Mouse (Mus musculus) spleen, adult 2 months (tissue): ENCODE measurements at regions not wholly inside any gene's neighbourhood (a gene's known extent, or its start where the extent isn't known, plus 50 kb on each side); places are given as distances from the start of the nearest gene placed in this dataset.

Experiments
- CTCF ChIP-seq: fragments of 200-500 bp; IDR thresholded peaks from 2 replicates; pipeline ENCODE4 v1.5.1; 2011; ENCODE audit warnings: mild to moderate bottlenecking, inconsistent platforms; ENCODE audit not compliant: insufficient read depth, insufficient read length, insufficient replicate concordance; ENCODE audit errors: extremely low read depth
- POLR2A ChIP-seq: fragments of 200-500 bp; IDR thresholded peaks from 2 replicates; pipeline ENCODE4 v1.6.1; 2011; ENCODE audit warnings: low read depth, low read length, inconsistent platforms

GRCm38 (mm10) chr4:106170731-106171130 is 145.3 kb upstream of the Usp24 start:
- TF ChIP-seq POLR2A (no peak), CTCF (no peak)
